Mouse (Mus musculus) neural tube, embryonic 11.5 days (tissue): ENCODE data around the gene Supt16. TPM values are rescaled to one million over a fixed set of nuclear protein-coding genes. Genes with fewer than 3 reads are reported as not detected.

Experiments
- ATAC-seq: fragments of 200-750 bp; cut with Nextera tagmentation; 2 replicates; pipeline ENCODE4 v1.8.0; 2017; ENCODE audit warnings: moderate number of reproducible peaks, mild to moderate bottlenecking, moderate TSS enrichment, moderate library complexity; ENCODE audit not compliant: insufficient read depth, low FRiP score, low TSS enrichment
- DNase-seq: peaks from one replicate; pipeline ENCODE4 v3.0.0-alpha.2; 2015; ENCODE audit warnings: low spot score
- H3K27ac ChIP-seq: fragments of 300-500 bp; sonication (generic); 2 replicates; pipeline ENCODE4 v1.5.1; 2014; ENCODE audit warnings: low read depth, mild to moderate bottlenecking, low read length
- H3K27me3 ChIP-seq: fragments of 300-500 bp; sonication (generic); 2 replicates; pipeline ENCODE4 v1.6.1; 2014; ENCODE audit warnings: mild to moderate bottlenecking, low read length, mixed read lengths; ENCODE audit not compliant: control insufficient read depth, insufficient read depth
- H3K36me3 ChIP-seq: fragments of 300-500 bp; sonication (generic); 2 replicates; pipeline ENCODE4 v1.6.1; 2014; ENCODE audit warnings: mild to moderate bottlenecking, low read length, moderate library complexity, mixed read lengths; ENCODE audit not compliant: control insufficient read depth, insufficient read depth
- H3K4me1 ChIP-seq: fragments of 300-500 bp; sonication (generic); 2 replicates; pipeline ENCODE4 v1.6.1; 2014; ENCODE audit warnings: low read length, mixed read lengths; ENCODE audit not compliant: control insufficient read depth, insufficient read depth
- H3K4me2 ChIP-seq: fragments of 300-500 bp; sonication (generic); 2 replicates; pipeline ENCODE4 v1.6.1; 2014; ENCODE audit warnings: low read depth, mild to moderate bottlenecking, moderate library complexity
- H3K4me3 ChIP-seq: fragments of 300-500 bp; sonication (generic); 2 replicates; pipeline ENCODE4 v1.5.1; 2014; ENCODE audit warnings: low read depth, low read length
- H3K9ac ChIP-seq: fragments of 300-500 bp; sonication (generic); 2 replicates; pipeline ENCODE4 v1.6.1; 2014; ENCODE audit warnings: mild to moderate bottlenecking, low read length
- H3K9me3 ChIP-seq: fragments of 300-500 bp; sonication (generic); 2 replicates; pipeline ENCODE4 v1.6.1; 2016; ENCODE audit warnings: low read length; ENCODE audit not compliant: control insufficient read depth
- WGBS: fragments of 180-500 bp; shearing (Covaris S2); extraction: QIAGEN DNeasy Blood & Tissue Kit; methylation state at CpG from one replicate; pipeline ENCODE4 v1.1.7; 2014; 5-methylcytosine and 5-hydroxymethylcytosine counted together
- polyA plus RNA-seq: library from polyadenylated mRNA; unstranded; fragments of >200 nt; fragmentation: Nextera tagmentation; extraction: Ambion mirVana; gene quantifications from 2 replicates; pipeline ENCODE4 v1.2.1, GENCODE M21; 2014

Supt16 gene
- polyA plus RNA-seq, 1 experiment from 2014 or later: 69.9 TPM

DNA sequence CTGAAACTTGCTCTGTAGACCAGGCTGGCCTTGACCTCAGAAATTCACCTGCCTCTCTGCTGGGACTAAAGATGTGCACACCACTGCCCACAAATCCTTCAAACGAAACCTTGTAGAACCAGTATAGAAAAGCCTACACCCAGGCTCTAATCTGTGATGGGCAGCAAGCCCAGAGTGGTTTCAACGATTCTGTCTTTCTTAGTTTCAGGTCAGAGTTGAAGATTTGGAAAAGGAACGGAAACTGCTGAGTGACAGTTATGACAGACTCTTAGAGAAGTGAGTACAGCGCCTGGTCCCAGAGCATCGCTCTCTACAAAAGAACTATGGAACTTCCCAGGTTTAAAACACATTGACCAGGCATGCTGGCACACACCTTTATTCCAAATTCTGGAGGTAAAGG lies 63.6 kb downstream of the Supt16 start:
- 87% methylated on average over 5 of the region's 5 CpGs for WGBS
- H3K4me3 ChIP-seq: no peak overlapping the region
- H3K27me3 ChIP-seq: no peaks in the 10 kb centered on the region
- no peak overlapping the region for H3K4me2 ChIP-seq
- no peak for DNase-seq
- H3K4me1 ChIP-seq: no peaks in the 10 kb centered on the region
- H3K9ac ChIP-seq: no peak overlapping the region
- ATAC-seq: no peak
- H3K9me3 ChIP-seq: no peaks in the 10 kb centered on the region
- no peak overlapping the region for H3K27ac ChIP-seq
- no peaks in the 10 kb centered on the region for H3K36me3 ChIP-seq

DNA sequence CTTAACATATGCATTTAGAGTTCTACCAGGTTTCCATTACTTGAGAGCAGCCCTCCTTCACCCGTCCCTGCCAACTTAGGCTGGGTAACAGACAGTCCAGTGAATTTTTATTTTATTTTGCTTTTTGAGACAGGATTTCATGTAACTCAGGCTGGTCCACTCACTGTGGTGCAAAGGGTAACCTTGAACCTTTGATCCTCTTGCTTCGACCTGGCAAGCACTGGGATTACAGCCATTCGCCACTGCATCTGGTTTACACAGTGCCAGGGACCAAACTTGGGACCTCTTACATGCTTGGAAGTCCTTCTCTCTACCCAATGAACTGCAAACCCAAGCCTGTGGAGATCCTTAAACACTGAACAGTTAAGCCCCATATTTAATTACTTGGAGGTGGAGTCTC lies 72.6 kb downstream of the Supt16 start:
- ATAC-seq: no peak
- no peaks in the 10 kb centered on the region for H3K27me3 ChIP-seq
- H3K4me2 ChIP-seq: no peak overlapping the region
- WGBS: 93% methylated on average over 3 of the region's 3 CpGs
- H3K27ac ChIP-seq: no peak overlapping the region
- H3K9ac ChIP-seq: no peak overlapping the region
- no peak overlapping the region for H3K4me3 ChIP-seq
- no peaks in the 10 kb centered on the region for H3K4me1 ChIP-seq
- H3K36me3 ChIP-seq: no peaks in the 10 kb centered on the region
- H3K9me3 ChIP-seq: no peaks in the 10 kb centered on the region
- DNase-seq: no peak

- DNase-seq (peak; percentile 76), ATAC-seq (no peak)
- Histone ChIP-seq H3K36me3 (no peaks in the 10 kb centered on the region), H3K9ac (no peak overlapping the region), H3K27me3 (no peaks in the 10 kb centered on the region), H3K4me2 (no peak overlapping the region), H3K4me1 (peaks cover under 1% of the 10 kb centered on the region; the same call in 1 of the 2 replicates), H3K4me3 (no peak overlapping the region), H3K9me3 (no peaks in the 10 kb centered on the region), H3K27ac (no peak overlapping the region)
- WGBS: 28% methylated on average over 4 of the region's 4 CpGs
Measured at GRCm38 (mm10) chr14:52123918-52124317, 73.3 kb downstream of the Supt16 start.

- no peak overlapping the region for H3K4me3 ChIP-seq
- ATAC-seq: no peak
- H3K27ac ChIP-seq: no peak overlapping the region
- peaks cover 2% of the 10 kb centered on the region; the same call in 1 of the 2 replicates for H3K4me1 ChIP-seq
- no peak overlapping the region for H3K4me2 ChIP-seq
- H3K27me3 ChIP-seq: no peaks in the 10 kb centered on the region
- no peaks in the 10 kb centered on the region for H3K9me3 ChIP-seq
- no peak overlapping the region for H3K9ac ChIP-seq
- 61% methylated on average over 7 of the region's 7 CpGs for WGBS
- H3K36me3 ChIP-seq: no peaks in the 10 kb centered on the region
- no peak for DNase-seq
Measured at GRCm38 (mm10) chr14:52120169-52120568, 77.0 kb downstream of the Supt16 start.

DNA sequence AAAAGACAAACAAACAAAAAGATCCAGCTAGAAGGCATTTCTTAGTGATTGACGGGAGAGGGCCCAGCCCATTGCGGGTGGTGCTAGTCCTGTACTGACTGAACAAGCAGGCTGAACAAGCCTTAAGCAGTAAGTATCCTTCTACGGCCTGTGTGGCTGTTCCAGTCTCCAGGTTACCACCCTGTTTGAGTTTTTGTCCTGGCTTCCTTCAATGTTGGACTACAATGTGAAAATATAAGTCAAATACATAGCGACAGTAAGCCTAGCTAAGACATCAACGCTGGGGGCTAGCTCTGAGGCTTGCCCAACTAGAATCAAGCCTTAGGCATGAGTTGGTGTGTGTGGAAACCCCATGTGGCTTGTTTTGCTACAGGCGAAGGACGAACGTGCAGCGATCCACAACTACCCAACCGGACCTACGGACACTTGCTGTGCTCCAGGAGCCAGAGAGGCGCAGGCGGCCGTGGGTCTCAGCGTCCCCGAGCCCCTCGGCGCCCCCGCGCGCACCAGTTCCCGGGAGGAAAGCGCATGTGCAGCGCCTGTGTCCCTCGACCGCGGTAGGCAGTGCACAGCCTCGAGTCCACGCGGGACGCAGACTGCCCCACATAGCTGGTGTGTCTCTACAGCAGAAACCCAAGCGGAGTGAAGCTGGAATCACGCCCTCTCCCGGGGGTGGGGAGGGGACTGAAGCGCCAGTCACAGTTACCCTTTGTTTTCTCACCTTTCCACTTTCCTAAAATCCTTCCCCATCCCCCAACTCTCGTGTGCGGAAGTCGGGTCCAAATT lies 78.2 kb downstream of the Supt16 start:
- Histone ChIP-seq H3K27me3 (no peaks in the 10 kb centered on the region), H3K4me3 (peak overlapping the region; percentile 44), H3K9me3 (no peaks in the 10 kb centered on the region), H3K4me2 (peak overlapping the region; percentile 90), H3K36me3 (no peaks in the 10 kb centered on the region), H3K4me1 (peaks cover 2% of the 10 kb centered on the region; the same call in 1 of the 2 replicates), H3K27ac (no peak overlapping the region), H3K9ac (peak overlapping the region; percentile 69)
- WGBS: 2% methylated on average over 37 of the region's 38 CpGs
- DNase-seq (peak; percentile 73), ATAC-seq (peak; percentile 82)

DNA sequence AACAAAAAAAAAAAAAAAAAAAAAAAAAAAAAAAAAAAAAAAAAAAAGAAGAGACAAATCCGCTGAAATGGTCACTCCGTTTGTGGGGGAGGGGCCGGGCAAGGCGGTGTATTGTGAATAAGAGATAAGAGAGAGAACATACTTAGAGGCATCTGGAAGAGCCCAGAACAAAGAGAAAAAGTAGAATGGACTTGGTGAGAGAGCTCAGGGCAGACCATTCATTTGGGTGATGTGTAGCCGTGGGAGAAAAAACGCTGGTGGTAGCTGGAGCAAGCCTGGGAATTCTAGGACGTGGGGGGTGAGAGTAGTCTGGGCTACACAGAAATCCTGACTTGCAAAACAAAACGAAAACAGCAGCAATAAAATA lies 78.8 kb downstream of the Supt16 start:
- H3K4me2 ChIP-seq: peak overlapping the region; percentile 90
- H3K27ac ChIP-seq: no peak overlapping the region
- peaks cover 2% of the 10 kb centered on the region; the same call in 1 of the 2 replicates for H3K4me1 ChIP-seq
- no peaks in the 10 kb centered on the region for H3K36me3 ChIP-seq
- H3K27me3 ChIP-seq: no peaks in the 10 kb centered on the region
- WGBS: 30% methylated on average over 8 of the region's 8 CpGs
- DNase-seq: no peak
- H3K9me3 ChIP-seq: no peaks in the 10 kb centered on the region
- peak overlapping the region; percentile 69 for H3K9ac ChIP-seq
- H3K4me3 ChIP-seq: no peak overlapping the region; the same call in 1 of the 2 replicates
- peak; percentile 25; the same call in 1 of the 2 replicates for ATAC-seq

DNA sequence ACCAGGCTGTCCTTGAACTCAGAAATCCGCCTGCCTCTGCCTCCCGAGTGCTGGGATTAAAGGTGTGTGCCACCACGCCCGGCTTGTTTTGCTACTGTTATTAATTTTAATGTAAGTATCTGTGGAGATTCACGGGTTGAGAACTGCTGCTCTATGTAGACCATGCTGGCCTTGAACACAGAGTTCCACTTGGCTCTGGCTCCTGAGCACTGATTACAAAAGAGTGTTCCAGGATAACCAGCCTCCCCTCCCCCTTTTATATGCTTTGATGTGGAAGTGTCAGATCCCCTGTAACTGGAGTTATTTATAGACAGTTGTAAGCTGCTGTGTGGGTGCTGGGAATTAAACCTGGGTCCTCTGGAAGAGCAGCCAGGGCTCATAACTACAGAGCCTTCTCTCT lies 80.0 kb downstream of the Supt16 start:
- no peak for DNase-seq
- H3K27me3 ChIP-seq: no peaks in the 10 kb centered on the region
- WGBS: 92% methylated on average over 5 of the region's 5 CpGs
- H3K36me3 ChIP-seq: no peaks in the 10 kb centered on the region
- H3K4me3 ChIP-seq: no peak overlapping the region
- no peak for ATAC-seq
- no peak overlapping the region for H3K27ac ChIP-seq
- H3K4me1 ChIP-seq: peaks cover 2% of the 10 kb centered on the region; the same call in 1 of the 2 replicates
- H3K9ac ChIP-seq: no peak overlapping the region
- no peaks in the 10 kb centered on the region for H3K9me3 ChIP-seq
- H3K4me2 ChIP-seq: no peak overlapping the region

DNA sequence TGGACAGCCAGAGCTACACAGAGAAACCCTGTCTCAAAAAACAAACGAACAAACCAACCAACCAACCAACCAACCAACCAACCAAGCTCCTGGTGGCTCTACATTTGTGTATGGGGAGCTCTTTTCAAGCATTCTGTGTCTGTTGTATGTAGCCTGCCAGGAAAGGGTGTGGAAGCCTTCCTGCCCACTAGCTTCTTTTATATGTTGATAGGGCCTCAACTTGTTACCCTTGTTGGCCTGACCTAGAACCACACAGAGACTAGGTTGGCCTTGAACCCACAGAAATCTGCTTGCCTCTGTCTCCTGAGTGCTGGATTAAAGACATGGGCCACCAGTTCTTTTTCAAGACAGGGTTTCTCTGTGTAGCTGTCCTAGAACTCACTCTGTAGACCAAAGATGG lies 83.1 kb downstream of the Supt16 start:
- Histone ChIP-seq H3K27ac (no peak overlapping the region), H3K4me1 (peaks cover 2% of the 10 kb centered on the region; the same call in 1 of the 2 replicates), H3K4me3 (no peak overlapping the region), H3K36me3 (no peaks in the 10 kb centered on the region), H3K27me3 (no peaks in the 10 kb centered on the region), H3K9ac (no peak overlapping the region), H3K4me2 (no peak overlapping the region), H3K9me3 (no peaks in the 10 kb centered on the region)
- 74% methylated on average over 1 of the region's 1 CpGs for WGBS
- ATAC-seq (no peak), DNase-seq (no peak)
